Mouse (Mus musculus): ENCODE measurements around the gene Gm42517.

DNA sequence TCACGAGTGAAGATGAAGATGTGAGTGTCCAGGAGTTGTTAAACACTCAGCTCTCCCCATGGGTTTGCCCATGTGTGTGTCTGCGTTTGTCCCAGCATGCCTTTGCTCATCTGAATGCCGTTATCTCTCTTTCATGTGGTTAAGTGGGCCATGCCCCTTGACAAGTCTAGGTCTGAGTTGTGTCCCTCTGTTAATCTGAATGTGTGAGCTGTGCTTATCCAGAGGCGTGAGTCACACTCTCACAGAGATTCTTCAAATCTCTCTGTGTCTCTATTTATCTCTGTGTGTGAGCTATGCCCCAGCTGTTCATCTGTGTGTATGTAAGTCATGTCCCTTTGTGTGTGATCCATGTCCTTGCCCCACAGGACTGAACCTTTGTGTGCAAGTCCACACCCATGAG is 35.7 kb upstream of the Gm42517 start:
- TF ChIP-seq POLR2A (IDR thresholded peaks at IDR 0.05; ENCODE audit: low read depth, low read length), result no peak
- no peak for TF ChIP-seq SMC3 (IDR thresholded peaks at IDR 0.05; ENCODE audit: low read depth, low read length)

All from CH12.LX (cell line).